Mouse (Mus musculus) hindbrain, embryonic 12.5 days (tissue): ENCODE results near the gene Rps16. TPM values are rescaled to one million over a fixed set of nuclear protein-coding genes. Genes with fewer than 3 reads are reported as not detected.
"Not testable (repeated sequence)": the region's sequence is repeated elsewhere in the genome, so short reads cannot be mapped to it uniquely, and the experiment has no call there.

ENCODE experiments used
- ATAC-seq: fragments of 200-750 bp; cut with Nextera tagmentation; 2 replicates; pipeline ENCODE4 v1.8.0; 2017; ENCODE audit warnings: moderate TSS enrichment; ENCODE audit not compliant: low FRiP score
- H3K27ac ChIP-seq: fragments of 300-500 bp; sonication (generic); 2 replicates; pipeline ENCODE4 v1.5.1; 2016; ENCODE audit warnings: mild to moderate bottlenecking
- H3K27me3 ChIP-seq: fragments of 300-500 bp; sonication (generic); 2 replicates; pipeline ENCODE4 v1.6.1; 2016; ENCODE audit warnings: mild to moderate bottlenecking
- H3K36me3 ChIP-seq: fragments of 300-500 bp; sonication (generic); 2 replicates; pipeline ENCODE4 v1.6.1; 2016; ENCODE audit warnings: mild to moderate bottlenecking
- H3K4me1 ChIP-seq: fragments of 300-500 bp; sonication (generic); 2 replicates; pipeline ENCODE4 v1.6.1; 2016
- H3K4me2 ChIP-seq: fragments of 300-500 bp; sonication (generic); replicated peaks from 2 replicates; pipeline ENCODE4 v1.6.1; 2016; ENCODE audit warnings: mild to moderate bottlenecking
- H3K4me3 ChIP-seq: fragments of 300-500 bp; sonication (generic); 2 replicates; pipeline ENCODE4 v1.5.1; 2016; ENCODE audit warnings: mild to moderate bottlenecking
- H3K9ac ChIP-seq: fragments of 300-500 bp; sonication (generic); 2 replicates; pipeline ENCODE4 v1.6.1; 2016; ENCODE audit warnings: mild to moderate bottlenecking, moderate library complexity
- H3K9me3 ChIP-seq: fragments of 300-500 bp; sonication (generic); replicated peaks from 2 replicates; pipeline ENCODE4 v1.6.1; 2016; ENCODE audit warnings: mild to moderate bottlenecking
- WGBS: fragments of 180-500 bp; shearing (Covaris S2); methylation state at CpG from one replicate; pipeline ENCODE4 v1.1.7; 2016; 5-methylcytosine and 5-hydroxymethylcytosine counted together
- polyA plus RNA-seq: library from polyadenylated mRNA; unstranded; fragments of >200 nt; fragmentation: Nextera tagmentation; extraction: Ambion mirVana; gene quantifications from 2 replicates; pipeline ENCODE4 v1.2.1, GENCODE M21; 2016

Rps16 gene
- polyA plus RNA-seq, 1 experiment from 2014 or later, result 573 TPM

DNA sequence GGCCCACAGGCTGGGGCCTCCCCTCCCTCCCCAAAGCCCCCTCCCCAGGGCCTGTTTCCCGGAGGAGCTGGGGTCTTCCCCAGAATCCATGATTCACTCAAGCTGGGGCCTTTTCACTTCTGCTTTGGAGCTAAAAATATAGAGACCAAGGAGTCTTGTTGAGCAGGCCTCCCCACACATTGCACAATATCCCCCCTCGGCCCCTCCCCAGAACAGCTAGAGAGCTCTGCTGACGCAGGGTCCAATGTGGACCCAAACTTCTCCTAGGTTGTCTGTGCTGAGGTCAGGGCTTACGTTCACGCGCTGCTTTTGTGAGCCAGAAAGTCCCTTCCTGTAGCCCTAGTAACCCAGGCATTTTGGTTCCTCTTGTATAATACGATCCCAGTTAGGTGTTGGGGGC is 35.6 kb downstream of the Rps16 start:
- H3K4me2 ChIP-seq, result no peak overlapping the region
- no peak for ATAC-seq
- peaks cover 1% of the 10 kb centered on the region; the same call in 1 of the 2 replicates for H3K27me3 ChIP-seq
- H3K9ac ChIP-seq, result no peak overlapping the region
- H3K4me1 ChIP-seq, result peaks cover 22% of the 10 kb centered on the region
- H3K4me3 ChIP-seq, result no peak overlapping the region
- H3K9me3 ChIP-seq, result no peaks in the 10 kb centered on the region
- H3K36me3 ChIP-seq, result peaks cover 41% of the 10 kb centered on the region
- 95% methylated on average over 7 of the region's 7 CpGs for WGBS
- H3K27ac ChIP-seq, result no peak overlapping the region

DNA sequence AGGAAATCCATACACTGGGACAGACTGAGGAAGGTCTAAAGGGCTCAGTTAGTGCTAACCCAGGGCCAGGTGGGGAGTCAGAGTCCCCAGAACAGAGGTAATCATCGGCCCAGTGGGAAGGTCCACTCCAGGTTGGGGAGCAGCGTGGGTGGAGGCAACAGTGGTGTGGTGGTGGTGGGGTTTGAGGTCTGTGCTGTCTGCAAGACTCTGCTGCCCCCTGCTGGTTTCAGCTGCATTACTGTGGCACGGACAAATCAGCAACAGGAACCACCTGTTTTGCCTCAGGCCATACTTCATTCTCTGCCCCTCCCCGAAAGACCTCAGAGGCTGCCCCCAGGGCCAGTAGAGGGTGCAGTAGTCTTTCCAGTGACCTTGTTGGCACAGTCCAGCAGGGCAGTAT is 36.0 kb downstream of the Rps16 start:
- Histone ChIP-seq H3K36me3 (peaks cover 41% of the 10 kb centered on the region), H3K4me1 (peaks cover 21% of the 10 kb centered on the region)
- ATAC-seq, result peak; percentile 41; the same call in 1 of the 2 replicates

DNA sequence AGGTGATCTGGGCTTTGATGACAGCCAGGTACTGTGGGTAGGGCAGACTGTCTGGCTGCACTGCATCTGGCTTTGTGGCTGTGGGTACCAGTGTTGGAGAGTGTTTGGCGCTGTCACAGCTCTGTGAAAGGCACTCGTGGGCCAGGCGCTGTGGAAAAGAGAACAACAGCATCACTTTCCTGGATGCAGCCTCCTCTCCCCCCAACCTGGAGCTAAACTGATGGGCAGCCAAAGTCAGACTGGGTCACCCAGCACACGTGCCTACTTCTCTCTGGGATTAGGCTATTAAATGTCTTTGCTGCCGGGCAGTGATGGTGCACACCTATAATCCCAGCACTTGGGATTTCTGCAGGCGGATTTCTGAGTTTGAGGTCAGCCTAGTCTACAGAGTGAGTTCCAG is 36.4 kb downstream of the Rps16 start:
- H3K27me3 ChIP-seq, H3K9me3 ChIP-seq, H3K9ac ChIP-seq, H3K27ac ChIP-seq, H3K4me2 ChIP-seq, ATAC-seq, H3K4me3 ChIP-seq: not testable (repeated sequence)
- Histone ChIP-seq H3K36me3 (peaks cover 41% of the 10 kb centered on the region), H3K4me1 (peaks cover 21% of the 10 kb centered on the region)
- WGBS, result 84% methylated on average over 6 of the region's 6 CpGs

More for the DNA sequence above, 36.0 kb downstream of the Rps16 start:
- no peak overlapping the region for H3K4me3 ChIP-seq
- H3K27ac ChIP-seq, result no peak overlapping the region
- H3K4me2 ChIP-seq, result no peak overlapping the region
- 25% methylated on average over 4 of the region's 4 CpGs for WGBS
- no peaks in the 10 kb centered on the region for H3K9me3 ChIP-seq
- no peak overlapping the region for H3K9ac ChIP-seq
- H3K27me3 ChIP-seq, result no peaks in the 10 kb centered on the region

DNA sequence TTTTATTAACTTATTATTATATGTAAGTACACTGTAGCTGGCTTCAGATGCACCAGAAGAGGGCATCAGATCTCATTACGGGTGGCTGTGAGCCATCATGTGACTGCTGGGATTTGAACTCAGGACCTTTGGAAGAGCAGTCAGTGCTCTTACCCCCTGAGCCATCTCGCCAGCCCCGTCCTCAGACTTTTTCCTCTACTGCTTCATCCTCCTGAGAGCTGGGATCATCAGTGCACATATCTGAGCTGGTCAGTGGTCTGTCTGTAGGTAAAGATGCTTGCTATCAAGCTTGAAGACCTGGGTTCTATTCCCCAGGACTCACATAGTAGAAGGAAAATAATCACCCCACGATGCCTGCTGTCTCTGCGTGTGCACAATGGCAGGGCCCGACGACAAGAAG is 36.9 kb downstream of the Rps16 start:
- ATAC-seq, result not testable (repeated sequence)
- H3K36me3 ChIP-seq, result peaks cover 41% of the 10 kb centered on the region
- 88% methylated on average over 7 of the region's 7 CpGs for WGBS

DNA sequence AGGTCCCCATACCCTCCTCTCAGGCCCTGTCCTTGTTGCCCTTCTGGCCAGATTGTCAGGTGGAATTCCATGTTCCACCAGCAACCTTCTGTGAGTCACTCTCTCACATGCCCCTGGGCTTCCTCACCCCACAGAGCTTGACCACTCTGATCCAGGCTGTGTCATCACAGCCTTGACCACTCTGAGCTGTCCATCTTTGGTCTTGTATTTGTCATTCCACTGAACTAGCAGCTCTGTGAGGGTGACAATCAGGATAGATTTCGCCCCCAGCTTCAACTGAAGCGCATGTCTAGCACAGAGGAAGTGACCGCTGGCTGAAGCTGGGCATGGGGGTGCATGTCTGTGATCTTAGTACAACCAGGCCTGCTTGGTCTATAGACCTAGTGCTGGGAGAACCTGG is 39.9 kb downstream of the Rps16 start:
- Histone ChIP-seq H3K27me3 (no peaks in the 10 kb centered on the region), H3K4me3 (no peak overlapping the region), H3K4me2 (no peak overlapping the region), H3K9me3 (no peaks in the 10 kb centered on the region), H3K9ac (no peak overlapping the region), H3K27ac (no peak overlapping the region), H3K36me3 (peaks cover 46% of the 10 kb centered on the region), H3K4me1 (peaks cover 18% of the 10 kb centered on the region)
- no peak for ATAC-seq
- 92% methylated on average over 3 of the region's 3 CpGs for WGBS

More for the DNA sequence above, 36.9 kb downstream of the Rps16 start:
- not testable (repeated sequence) for H3K4me2 ChIP-seq, H3K4me3 ChIP-seq, H3K27ac ChIP-seq, H3K27me3 ChIP-seq, H3K9ac ChIP-seq, H3K9me3 ChIP-seq
- H3K4me1 ChIP-seq, result peaks cover 16% of the 10 kb centered on the region

DNA sequence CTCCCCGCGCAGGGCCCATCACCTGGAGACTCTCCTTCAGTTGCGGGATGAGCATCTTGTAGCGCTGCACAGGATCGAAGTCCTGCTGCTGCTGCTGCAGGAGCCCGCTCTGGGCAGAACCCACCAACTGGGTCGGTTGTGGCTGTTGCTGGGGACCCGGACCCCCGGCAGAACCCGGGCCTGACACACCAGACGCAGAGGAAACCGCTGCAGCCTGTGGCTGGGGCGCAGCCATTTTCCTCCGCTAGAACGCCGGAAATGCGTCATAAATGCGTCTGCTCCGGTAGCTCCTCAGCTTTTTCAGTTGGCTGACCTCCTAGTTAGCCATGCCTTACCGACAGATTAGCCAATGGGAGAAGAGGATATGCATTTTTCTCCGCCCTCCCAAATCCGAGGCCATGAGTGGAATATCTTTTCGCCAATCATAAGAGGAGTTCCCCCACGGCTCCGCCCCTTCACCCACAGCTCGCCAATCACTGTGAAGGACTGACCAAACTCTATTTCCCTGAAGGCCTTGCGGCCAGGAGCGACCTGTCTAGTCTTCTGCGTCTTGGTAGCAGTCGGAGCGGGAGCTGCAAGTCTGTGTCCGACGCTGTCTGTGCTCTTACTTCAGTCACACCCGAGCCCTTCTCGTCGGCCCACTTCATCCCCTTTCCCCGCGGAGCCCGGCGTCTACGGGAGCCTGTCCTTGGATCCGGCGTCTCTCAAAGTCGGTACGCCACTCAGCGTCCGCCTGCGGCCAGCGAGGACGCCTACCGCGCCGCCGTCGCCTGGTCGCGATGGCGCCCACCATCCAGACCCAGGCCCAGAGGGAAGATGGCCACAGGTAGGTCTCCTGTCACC is 42.2 kb downstream of the Rps16 start, which contains the start of the genes Med29 and Paf1:
Med29 (minus strand) TSS at position 280 of the 843 bp plus-strand sequence.
Paf1 (plus strand) TSS at position 523 of the 843 bp plus-strand sequence.
- H3K4me2 ChIP-seq, result peak within 1 kb of the TSS; percentile 99
- WGBS, result under 1% methylated on average over 58 of the region's 58 CpGs
- peak; percentile 98 for ATAC-seq
- H3K4me3 ChIP-seq, result peak within 1 kb of the TSS; percentile 91
- H3K9ac ChIP-seq, result peak within 1 kb of the TSS; percentile 76
- peaks cover 53% of the 10 kb centered on the region for H3K36me3 ChIP-seq
- H3K9me3 ChIP-seq, result no peaks in the 10 kb centered on the region
- no peaks in the 10 kb centered on the region for H3K27me3 ChIP-seq
- peaks cover 18% of the 10 kb centered on the region for H3K4me1 ChIP-seq
- peak within 1 kb of the TSS; percentile 86 for H3K27ac ChIP-seq

DNA sequence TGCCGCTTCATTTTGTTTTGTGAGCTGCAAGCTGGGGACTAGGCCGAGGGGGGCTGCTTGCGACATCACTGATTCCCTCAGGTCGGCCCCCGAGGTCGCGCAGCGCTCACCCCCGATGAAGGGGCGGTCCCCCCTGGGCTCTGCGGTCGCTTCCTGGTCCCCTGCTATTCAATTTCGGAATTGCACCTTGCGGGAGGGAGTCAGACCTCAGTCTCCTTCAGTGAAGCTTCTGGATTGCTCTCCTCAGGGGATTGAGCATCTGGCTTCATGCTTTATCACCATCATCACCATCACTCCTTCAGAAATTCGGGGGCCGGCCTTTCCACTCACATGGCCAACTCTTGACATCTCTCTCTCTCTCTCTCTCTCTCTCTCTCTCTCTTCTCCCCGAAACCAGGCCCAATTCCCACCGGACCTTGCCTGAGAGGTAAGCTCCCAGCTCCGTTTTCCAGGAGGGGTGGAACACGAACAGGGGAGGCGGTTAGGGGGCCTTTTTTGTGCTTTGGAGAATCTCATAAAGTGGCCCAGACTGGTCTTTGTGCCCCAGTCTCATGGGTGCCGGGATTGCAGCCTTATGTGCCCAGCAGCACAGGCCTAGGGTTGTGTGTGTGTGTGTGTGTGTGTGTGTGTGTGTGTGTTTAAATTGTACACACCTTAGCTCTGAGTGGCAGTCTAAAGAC is 43.0 kb downstream of the Rps16 start:
- H3K9ac ChIP-seq, result peak overlapping the region; percentile 76
- peaks cover 18% of the 10 kb centered on the region for H3K4me1 ChIP-seq
- WGBS, result 6% methylated on average over 22 of the region's 22 CpGs
- peak overlapping the region; percentile 86 for H3K27ac ChIP-seq
- no peaks in the 10 kb centered on the region for H3K27me3 ChIP-seq
- peak overlapping the region; percentile 99 for H3K4me2 ChIP-seq
- H3K4me3 ChIP-seq, result peak overlapping the region; percentile 91
- peaks cover 54% of the 10 kb centered on the region for H3K36me3 ChIP-seq
- ATAC-seq, result no peak; the same call in 1 of the 2 replicates
- H3K9me3 ChIP-seq, result no peaks in the 10 kb centered on the region

DNA sequence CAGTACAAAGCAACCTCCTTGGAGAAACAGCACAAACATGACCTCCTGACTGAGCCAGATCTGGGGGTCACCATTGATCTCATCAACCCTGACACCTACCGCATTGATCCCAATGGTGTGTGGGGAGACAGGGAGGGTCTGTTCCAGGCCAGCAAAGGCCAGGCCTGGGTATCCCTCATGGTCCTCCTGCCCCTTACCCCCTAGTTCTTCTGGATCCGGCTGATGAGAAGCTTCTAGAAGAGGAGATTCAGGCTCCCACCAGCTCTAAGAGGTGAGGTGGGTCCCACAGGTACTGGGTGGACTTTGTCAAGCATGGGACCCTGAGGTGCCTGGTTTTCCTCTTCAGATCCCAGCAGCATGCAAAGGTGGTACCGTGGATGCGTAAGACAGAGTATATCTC is 45.0 kb downstream of the Rps16 start:
- no peak for ATAC-seq
- peaks cover 51% of the 10 kb centered on the region for H3K36me3 ChIP-seq

DNA sequence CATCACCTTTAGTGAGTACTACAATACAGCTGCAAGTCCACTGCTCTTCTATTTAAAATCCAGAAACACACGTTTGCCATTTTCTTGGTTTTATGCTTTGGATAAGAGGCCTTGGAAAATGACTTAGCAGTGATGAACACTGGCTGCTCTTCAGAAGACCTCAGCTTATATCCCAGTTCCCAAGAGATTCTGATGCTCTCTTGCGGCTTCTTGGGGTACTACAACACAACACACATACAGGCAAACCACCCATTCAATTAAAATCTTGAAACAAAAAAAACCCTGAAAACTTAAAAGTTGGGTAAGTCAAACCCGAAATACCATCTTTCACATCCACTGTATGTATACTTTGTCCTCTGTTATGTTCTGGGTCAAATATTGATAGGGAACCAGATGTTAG is 47.5 kb downstream of the Rps16 start:
- Histone ChIP-seq H3K9me3 (no peaks in the 10 kb centered on the region), H3K27me3 (no peaks in the 10 kb centered on the region), H3K4me3 (no peak overlapping the region), H3K4me1 (peaks cover 9% of the 10 kb centered on the region), H3K27ac (no peak overlapping the region), H3K36me3 (peaks cover 72% of the 10 kb centered on the region), H3K4me2 (no peak overlapping the region), H3K9ac (no peak overlapping the region)
- no peak for ATAC-seq
- WGBS, result 72% methylated on average over 3 of the region's 3 CpGs

More for the DNA sequence above, 45.0 kb downstream of the Rps16 start:
- no peak overlapping the region for H3K4me3 ChIP-seq
- 95% methylated on average over 4 of the region's 4 CpGs for WGBS
- no peak overlapping the region for H3K27ac ChIP-seq
- H3K4me2 ChIP-seq, result no peak overlapping the region
- no peaks in the 10 kb centered on the region for H3K9me3 ChIP-seq
- H3K9ac ChIP-seq, result no peak overlapping the region
- H3K27me3 ChIP-seq, result no peaks in the 10 kb centered on the region
- peaks cover 18% of the 10 kb centered on the region for H3K4me1 ChIP-seq

DNA sequence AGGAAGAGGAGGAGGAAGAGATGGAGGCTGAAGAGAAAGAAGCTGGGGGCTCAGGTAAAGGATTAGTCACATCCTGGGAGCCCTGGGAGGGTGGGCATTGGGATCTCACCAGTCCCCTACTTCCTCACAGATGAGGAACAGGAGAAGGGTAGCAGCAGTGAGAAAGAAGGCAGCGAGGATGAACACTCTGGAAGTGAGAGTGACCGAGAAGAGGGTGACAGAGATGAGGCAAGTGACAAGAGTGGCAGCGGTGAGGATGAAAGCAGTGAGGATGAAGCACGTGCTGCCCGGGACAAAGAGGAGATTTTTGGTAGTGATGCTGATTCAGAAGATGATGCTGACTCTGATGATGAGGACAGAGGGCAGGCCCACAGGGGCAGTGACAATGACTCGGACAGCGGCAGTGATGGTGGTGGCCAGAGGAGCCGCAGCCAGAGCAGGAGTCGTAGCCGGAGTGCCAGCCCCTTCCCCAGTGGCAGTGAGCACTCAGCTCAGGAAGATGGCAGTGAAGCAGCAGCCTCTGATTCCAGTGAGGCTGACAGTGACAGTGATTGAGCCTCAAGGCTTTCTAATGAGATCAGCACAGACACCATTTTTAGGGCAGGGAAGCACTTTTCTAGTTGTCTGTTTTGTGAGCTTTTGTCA is 48.4 kb downstream of the Rps16 start:
- H3K27ac ChIP-seq, result no peak overlapping the region
- H3K36me3 ChIP-seq, result peaks cover 80% of the 10 kb centered on the region
- no peaks in the 10 kb centered on the region for H3K27me3 ChIP-seq
- WGBS, result 91% methylated on average over 10 of the region's 10 CpGs
- ATAC-seq, result no peak
- peaks cover 3% of the 10 kb centered on the region for H3K4me1 ChIP-seq
- H3K9me3 ChIP-seq, result no peaks in the 10 kb centered on the region
- no peak overlapping the region for H3K4me2 ChIP-seq
- no peak overlapping the region for H3K9ac ChIP-seq
- H3K4me3 ChIP-seq, result no peak overlapping the region

DNA sequence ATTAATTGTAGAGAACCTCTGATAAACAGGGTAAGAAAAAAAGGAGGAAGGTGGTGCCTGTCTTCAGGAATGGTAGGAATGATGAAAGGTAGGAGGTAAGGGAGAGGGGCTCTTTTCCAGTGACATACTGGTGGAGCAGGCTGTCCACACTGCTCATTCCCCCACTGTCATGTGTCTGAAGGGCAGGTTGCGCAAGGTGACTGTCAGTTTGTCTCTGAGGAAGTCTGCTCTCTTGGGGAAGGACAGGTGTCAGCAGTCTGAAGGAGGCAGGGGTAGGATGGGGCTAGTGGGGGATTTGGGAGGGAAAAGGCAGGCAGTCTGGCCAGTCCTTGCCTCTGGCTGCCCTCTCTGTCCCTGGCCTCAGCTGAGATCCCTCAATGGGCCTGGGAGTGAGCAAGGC is 50.6 kb downstream of the Rps16 start:
- 100% methylated on average over 1 of the region's 1 CpGs for WGBS
- no peaks in the 10 kb centered on the region for H3K27me3 ChIP-seq
- no peak overlapping the region for H3K9ac ChIP-seq
- no peak overlapping the region for H3K4me3 ChIP-seq
- no peaks in the 10 kb centered on the region for H3K9me3 ChIP-seq
- H3K4me1 ChIP-seq, result no peaks in the 10 kb centered on the region
- no peak overlapping the region for H3K27ac ChIP-seq
- H3K36me3 ChIP-seq, result peaks cover 89% of the 10 kb centered on the region
- H3K4me2 ChIP-seq, result no peak overlapping the region
- no peak for ATAC-seq

DNA sequence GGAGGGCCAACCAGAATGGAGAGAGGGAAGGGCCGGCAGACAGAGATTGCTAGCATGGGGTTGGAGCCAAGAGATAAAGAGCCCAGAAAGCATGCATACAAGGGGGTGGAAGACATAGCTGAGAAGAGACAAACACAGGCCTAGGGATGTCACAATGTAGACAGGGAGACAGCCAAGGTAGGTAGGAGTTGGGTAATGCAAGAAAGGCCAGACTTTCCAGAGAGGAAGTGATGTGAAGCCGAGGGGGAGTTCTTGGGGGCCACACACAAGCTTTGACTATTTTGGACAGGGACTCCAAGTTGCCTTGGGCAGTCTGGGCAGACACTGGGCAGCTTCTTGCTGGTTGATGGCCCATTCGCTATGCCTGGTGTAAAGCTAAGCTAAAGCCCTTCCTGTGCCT is 51.5 kb downstream of the Rps16 start:
- WGBS, result 86% methylated on average over 3 of the region's 3 CpGs
- H3K27ac ChIP-seq, result no peak overlapping the region
- ATAC-seq, result no peak
- no peak overlapping the region for H3K4me2 ChIP-seq
- H3K4me3 ChIP-seq, result no peak overlapping the region
- no peaks in the 10 kb centered on the region for H3K9me3 ChIP-seq
- no peaks in the 10 kb centered on the region for H3K27me3 ChIP-seq
- H3K4me1 ChIP-seq, result no peaks in the 10 kb centered on the region
- H3K9ac ChIP-seq, result no peak overlapping the region
- peaks cover 89% of the 10 kb centered on the region for H3K36me3 ChIP-seq
